Mouse (Mus musculus) neural tube, embryonic 12.5 days (tissue): ENCODE results near the gene Slc5a5. TPM values are rescaled to one million over a fixed set of nuclear protein-coding genes. Genes with fewer than 3 reads are reported as not detected.
"Not testable (repeated sequence)": the region's sequence is repeated elsewhere in the genome, so short reads cannot be mapped to it uniquely, and the experiment has no call there.

Experiments
- ATAC-seq: fragments of 200-750 bp; cut with Nextera tagmentation; 2 replicates; pipeline ENCODE4 v1.8.0; 2017; ENCODE audit warnings: low read depth, mild to moderate bottlenecking, moderate TSS enrichment, moderate library complexity; ENCODE audit not compliant: low FRiP score
- H3K27ac ChIP-seq: fragments of 300-500 bp; sonication (generic); 2 replicates; pipeline ENCODE4 v1.5.1; 2016
- H3K27me3 ChIP-seq: fragments of 300-500 bp; sonication (generic); replicated peaks from 2 replicates; pipeline ENCODE4 v1.6.1; 2016; ENCODE audit warnings: mild to moderate bottlenecking
- H3K36me3 ChIP-seq: fragments of 300-500 bp; sonication (generic); 2 replicates; pipeline ENCODE4 v1.6.1; 2016; ENCODE audit warnings: mild to moderate bottlenecking
- H3K4me1 ChIP-seq: fragments of 300-500 bp; sonication (generic); 2 replicates; pipeline ENCODE4 v1.6.1; 2016
- H3K4me2 ChIP-seq: fragments of 300-500 bp; sonication (generic); replicated peaks from 2 replicates; pipeline ENCODE4 v1.6.1; 2016; ENCODE audit warnings: mild to moderate bottlenecking
- H3K4me3 ChIP-seq: fragments of 300-500 bp; sonication (generic); 2 replicates; pipeline ENCODE4 v1.5.1; 2016
- H3K9ac ChIP-seq: fragments of 300-500 bp; sonication (generic); 2 replicates; pipeline ENCODE4 v1.6.1; 2016; ENCODE audit warnings: mild to moderate bottlenecking
- H3K9me3 ChIP-seq: fragments of 300-500 bp; sonication (generic); 2 replicates; pipeline ENCODE4 v1.6.1; 2016; ENCODE audit warnings: mild to moderate bottlenecking
- WGBS: fragments of 180-500 bp; shearing (Covaris S2); methylation state at CpG from one replicate; pipeline ENCODE4 v1.1.7; 2016; 5-methylcytosine and 5-hydroxymethylcytosine counted together
- polyA plus RNA-seq: library from polyadenylated mRNA; unstranded; fragments of >200 nt; fragmentation: Nextera tagmentation; extraction: Ambion mirVana; gene quantifications from 2 replicates; pipeline ENCODE4 v1.2.1, GENCODE M21; 2016

Slc5a5 gene
- polyA plus RNA-seq, 1 experiment from 2014 or later = 1.5 TPM

- H3K36me3 ChIP-seq = peaks cover 17% of the 10 kb centered on the region
- H3K4me2 ChIP-seq = no peak overlapping the region
- no peak overlapping the region for H3K27ac ChIP-seq
- peaks cover 16% of the 10 kb centered on the region for H3K4me1 ChIP-seq
- no peaks in the 10 kb centered on the region for H3K9me3 ChIP-seq
- H3K27me3 ChIP-seq = peaks cover 12% of the 10 kb centered on the region
- ATAC-seq = no peak
- H3K9ac ChIP-seq = no peak overlapping the region
- no peak overlapping the region for H3K4me3 ChIP-seq
- 93% methylated on average over 2 of the region's 2 CpGs for WGBS
These were observed 6.7 kb upstream of the Slc5a5 start for GRCm38 (mm10) chr8:70899226-70899625.

GRCm38 (mm10) chr8:70898661-70899198 lies 6.2 kb upstream of the Slc5a5 start:
- no peak overlapping the region for H3K27ac ChIP-seq
- peak overlapping the region; percentile 93 for H3K4me2 ChIP-seq
- 57% methylated on average over 2 of the region's 2 CpGs for WGBS
- peaks cover 17% of the 10 kb centered on the region for H3K27me3 ChIP-seq
- peak overlapping the region; percentile 27; the same call in 1 of the 2 replicates for H3K9ac ChIP-seq
- no peaks in the 10 kb centered on the region for H3K9me3 ChIP-seq
- H3K4me3 ChIP-seq = no peak overlapping the region
- peaks cover 16% of the 10 kb centered on the region for H3K4me1 ChIP-seq
- H3K36me3 ChIP-seq = peaks cover 22% of the 10 kb centered on the region
- ATAC-seq = no peak

- Histone ChIP-seq H3K27ac (no peak overlapping the region), H3K4me1 (peaks cover 16% of the 10 kb centered on the region), H3K4me3 (peak overlapping the region; percentile 87), H3K4me2 (peak overlapping the region; percentile 93), H3K9me3 (no peaks in the 10 kb centered on the region), H3K9ac (peak overlapping the region; percentile 58), H3K36me3 (peaks cover 23% of the 10 kb centered on the region), H3K27me3 (peaks cover 18% of the 10 kb centered on the region)
- under 1% methylated on average over 20 of the region's 20 CpGs for WGBS
- ATAC-seq = peak; percentile 67
These were observed 5.3 kb upstream of the Slc5a5 start for GRCm38 (mm10) chr8:70897681-70898413.

- WGBS = under 1% methylated on average over 60 of the region's 60 CpGs
- peaks cover 23% of the 10 kb centered on the region for H3K36me3 ChIP-seq
- H3K9ac ChIP-seq = peak within 1 kb of the TSS; percentile 90
- ATAC-seq = peak; percentile 98
- peaks cover 22% of the 10 kb centered on the region for H3K4me1 ChIP-seq
- no peaks in the 10 kb centered on the region for H3K9me3 ChIP-seq
- peak within 1 kb of the TSS; percentile 87 for H3K4me3 ChIP-seq
- H3K27ac ChIP-seq = no peak within 1 kb of the TSS
- peak within 1 kb of the TSS; percentile 93 for H3K4me2 ChIP-seq
- peaks cover 25% of the 10 kb centered on the region for H3K27me3 ChIP-seq
These were observed 4.6 kb upstream of the Slc5a5 start, which contains the start of gene Rpl18a for GRCm38 (mm10) chr8:70897021-70897680. TSS of gene Rpl18a (minus strand) at chr8:70897412.

- no peaks in the 10 kb centered on the region for H3K9me3 ChIP-seq
- no peak overlapping the region for H3K27ac ChIP-seq
- peak overlapping the region; percentile 93 for H3K4me2 ChIP-seq
- ATAC-seq = no peak
- 5% methylated on average over 25 of the region's 25 CpGs for WGBS
- H3K4me3 ChIP-seq = peak overlapping the region; percentile 87
- peaks cover 26% of the 10 kb centered on the region for H3K4me1 ChIP-seq
- H3K9ac ChIP-seq = peak overlapping the region; percentile 90
- peaks cover 32% of the 10 kb centered on the region for H3K27me3 ChIP-seq
- peaks cover 23% of the 10 kb centered on the region for H3K36me3 ChIP-seq
These were observed 3.9 kb upstream of the Slc5a5 start for GRCm38 (mm10) chr8:70896316-70897020.

GRCm38 (mm10) chr8:70895571-70896259 lies 3.2 kb upstream of the Slc5a5 start:
- 83% methylated on average over 24 of the region's 24 CpGs for WGBS
- H3K27ac ChIP-seq, ATAC-seq, H3K9me3 ChIP-seq: not testable (repeated sequence)
- H3K36me3 ChIP-seq = peaks cover 25% of the 10 kb centered on the region
- H3K4me1 ChIP-seq = peaks cover 26% of the 10 kb centered on the region
- peak overlapping the region; percentile 87 for H3K4me3 ChIP-seq
- H3K4me2 ChIP-seq = peak overlapping the region; percentile 93
- peaks cover 39% of the 10 kb centered on the region for H3K27me3 ChIP-seq
- H3K9ac ChIP-seq = peak overlapping the region; percentile 90

GRCm38 (mm10) chr8:70894771-70895545 lies 2.4 kb upstream of the Slc5a5 start:
- H3K4me1 ChIP-seq = peaks cover 26% of the 10 kb centered on the region
- 90% methylated on average over 8 of the region's 8 CpGs for WGBS
- H3K27me3 ChIP-seq = peaks cover 47% of the 10 kb centered on the region

GRCm38 (mm10) chr8:70894385-70894720 lies 1.8 kb upstream of the Slc5a5 start:
- Histone ChIP-seq H3K9me3 (no peaks in the 10 kb centered on the region), H3K4me3 (no peak overlapping the region), H3K36me3 (peaks cover 26% of the 10 kb centered on the region), H3K4me2 (no peak overlapping the region), H3K9ac (no peak overlapping the region), H3K27ac (no peak overlapping the region), H3K27me3 (peaks cover 52% of the 10 kb centered on the region), H3K4me1 (peaks cover 26% of the 10 kb centered on the region)
- no peak for ATAC-seq
- whole genome bisulfite sequencing = 66% methylated on average over 2 of the region's 2 CpGs

More at GRCm38 (mm10) chr8:70894771-70895545, 2.4 kb upstream of the Slc5a5 start:
- Histone ChIP-seq H3K4me3 (no peak overlapping the region), H3K36me3 (peaks cover 26% of the 10 kb centered on the region), H3K4me2 (no peak overlapping the region), H3K9me3 (no peaks in the 10 kb centered on the region), H3K9ac (no peak overlapping the region), H3K27ac (no peak overlapping the region)
- no peak for ATAC-seq

- no peak overlapping the region for H3K27ac ChIP-seq
- H3K9me3 ChIP-seq = no peaks in the 10 kb centered on the region
- H3K4me2 ChIP-seq = no peak overlapping the region
- peaks cover 56% of the 10 kb centered on the region for H3K27me3 ChIP-seq
- ATAC-seq = no peak; the same call in 1 of the 2 replicates
- H3K36me3 ChIP-seq = peaks cover 26% of the 10 kb centered on the region
- H3K4me3 ChIP-seq = no peak overlapping the region
- peaks cover 26% of the 10 kb centered on the region for H3K4me1 ChIP-seq
- no peak overlapping the region for H3K9ac ChIP-seq
- WGBS = 26% methylated on average over 12 of the region's 12 CpGs
These were observed 1.3 kb upstream of the Slc5a5 start for GRCm38 (mm10) chr8:70893656-70894384.

- 26% methylated on average over 20 of the region's 20 CpGs for WGBS
- Histone ChIP-seq H3K4me3 (peak overlapping the region; percentile 28), H3K9ac (peak overlapping the region; percentile 51; the same call in 1 of the 2 replicates), H3K9me3 (no peaks in the 10 kb centered on the region), H3K27ac (no peak overlapping the region), H3K27me3 (peaks cover 63% of the 10 kb centered on the region), H3K36me3 (peaks cover 26% of the 10 kb centered on the region), H3K4me1 (peaks cover 21% of the 10 kb centered on the region), H3K4me2 (peak overlapping the region; percentile 53)
- no peak for ATAC-seq
These were observed 519 bp upstream of the Slc5a5 start for GRCm38 (mm10) chr8:70892896-70893655.
